23 mouse cellular contexts compared by ENCODE assay signal in genomic region chr6:39847538-39847937, GRCm38 (mm10). TPM values are rescaled to one million over a fixed set of nuclear protein-coding genes. Genes with fewer than 3 reads are reported as not detected.
DNase-seq lines count a peak whose midpoint lies in the region; ATAC-seq and TF ChIP-seq lines count a peak whose summit lies in the region.
"Had no signal": no experiment of that assay in that cellular context is flagged by ENCODE, and none has a peak within 500 bp of the region (broad histone marks: within the 10 kb centered on the region; RNA-seq: fewer than 3 reads in every experiment).

No protein-coding gene starts in this region.

- no peak overlapping the region for H3K27ac ChIP-seq in CH12.LX (ENCODE audit: insufficient read depth, low read depth)
- H3K27ac ChIP-seq in intestine, embryonic 16.5 days (ENCODE audit: low read length), result no peak overlapping the region
- H3K27ac ChIP-seq: embryonic facial prominence, embryonic 10.5 days; embryonic facial prominence, embryonic 12.5 days; forebrain, embryonic 13.5 days; forebrain, embryonic 15.5 days had no signal

- in situ Hi-C loops in CH12.LX (cut with MboI; ENCODE audit: low pct_ligation_motif_present, low pct_unique_long_range_greater_than_20kb, low sequenced_read_pairs), result no loop called here

- 0 out of 2 replicates have a peak, but pooled peaks have one; percentile 16 for TF ChIP-seq EP300 in CH12.LX (IDR thresholded peaks at IDR 0.05; ENCODE audit: low read length)

- H3K79me2 ChIP-seq in CH12.LX (replicated peaks; ENCODE audit: control insufficient read depth, extremely low read depth, insufficient read depth, poor library complexity, severe bottlenecking), result no peaks in the 10 kb centered on the region

- no peak for TF ChIP-seq POLR2A in CH12.LX (IDR thresholded peaks at IDR 0.05; ENCODE audit: low read depth, low read length)

- no peak overlapping the region for H3K9ac ChIP-seq in CH12.LX (ENCODE audit: insufficient read depth, low read depth)
- no peak overlapping the region for H3K9ac ChIP-seq in intestine, embryonic 16.5 days (ENCODE audit: low read depth, low read length)
- H3K9ac ChIP-seq: embryonic facial prominence, embryonic 12.5 days; forebrain, embryonic 13.5 days; forebrain, embryonic 15.5 days; forebrain, postnatal 0 days had no signal

- intact Hi-C loops in gastrocnemius, postnatal 14 days (cut with DNase I; ENCODE audit: low total_unique reads), result no loop called here

- TF ChIP-seq CTCF in CH12.LX (conservative IDR thresholded peaks at IDR 0.05 in 1 of 2, IDR thresholded peaks at IDR 0.05 in 1 of 2; ENCODE audit: low read depth in 2 of 2, low read length in 2 of 2), result no peak

- no peak for DNase-seq in CH12.LX (ENCODE audit: extremely low read depth)
- peak; percentile 23 for DNase-seq in R1 (ENCODE audit: low read depth, low spot score)
- DNase-seq in gastrocnemius, postnatal 14 days, result no peak
- DNase-seq in T-cell, adult 2 months (ENCODE audit: low spot score), result no peak
- DNase-seq: adrenal gland, adult 2 months; adrenal gland, postnatal 10 days; adrenal gland, postnatal 25 days; cerebellum, adult 11 months; cerebellum, adult 18-20 months; cerebellum, adult 8-10 months; cerebellum, adult 9-11 months; cerebellum, postnatal 14 days; cerebellum, postnatal 36 days; forebrain, postnatal 0 days had no signal

- dilution Hi-C loops in CH12.LX (cut with MboI; ENCODE audit: extremely low pct_ligation_motif_present, extremely low pct_unique_long_range_greater_than_20kb, low sequenced_read_pairs), result no loop called here

- H3K4me2 ChIP-seq in CH12.LX (ENCODE audit: insufficient read depth, low read depth, poor library complexity, severe bottlenecking), result no peak overlapping the region
- H3K4me2 ChIP-seq in intestine, embryonic 16.5 days (ENCODE audit: low read depth, low read length), result no peak overlapping the region
- H3K4me2 ChIP-seq: embryonic facial prominence, embryonic 12.5 days; forebrain, embryonic 13.5 days; forebrain, embryonic 15.5 days had no signal

- ATAC-seq in granulocyte monocyte progenitor cell, adult 5-6 weeks (replicated peaks; ENCODE audit: poor library complexity, severe bottlenecking), result peak; percentile 55
- ATAC-seq in intestine, embryonic 16.5 days, result no peak
- ATAC-seq: activated CD4-positive, CD25-positive, alpha-beta regulatory T cell, adult 4 months; forebrain, embryonic 13.5 days; forebrain, embryonic 15.5 days; forebrain, postnatal 0 days; Patski had no signal

- no peaks in the 10 kb centered on the region for H3K36me3 ChIP-seq in CH12.LX (replicated peaks in 1 of 2; ENCODE audit: control insufficient read depth in 1 of 2, insufficient read depth in 1 of 2, low read length in 1 of 2)
- no peaks in the 10 kb centered on the region for H3K36me3 ChIP-seq in intestine, embryonic 16.5 days (ENCODE audit: control insufficient read depth, insufficient read depth, low read length)
- H3K36me3 ChIP-seq: embryonic facial prominence, embryonic 10.5 days; embryonic facial prominence, embryonic 12.5 days; forebrain, embryonic 15.5 days; G1E had no signal

- H3K4me1 ChIP-seq in CH12.LX (ENCODE audit: control insufficient read depth in 1 of 2, insufficient read depth in 2 of 2), result peaks cover 18 to 39% of the 10 kb centered on the region in 2 experiments
- no peaks in the 10 kb centered on the region for H3K4me1 ChIP-seq in intestine, embryonic 16.5 days (ENCODE audit: control insufficient read depth, insufficient read depth, low read length)
- H3K4me1 ChIP-seq: embryonic facial prominence, embryonic 10.5 days; embryonic facial prominence, embryonic 12.5 days; forebrain, embryonic 13.5 days; forebrain, embryonic 15.5 days had no signal

- 80% methylated on average over 2 of the region's 2 CpGs for WGBS in intestine, embryonic 16.5 days

- no peaks in the 10 kb centered on the region for H3K9me3 ChIP-seq in CH12.LX (replicated peaks; ENCODE audit: low read length)
- no peaks in the 10 kb centered on the region for H3K9me3 ChIP-seq in intestine, embryonic 16.5 days (ENCODE audit: control insufficient read depth, low read length)
- H3K9me3 ChIP-seq: embryonic facial prominence, embryonic 10.5 days; embryonic facial prominence, embryonic 12.5 days; forebrain, embryonic 13.5 days; forebrain, embryonic 15.5 days; G1E had no signal

- no peak for TF ChIP-seq RAD21 in CH12.LX (IDR thresholded peaks at IDR 0.05; ENCODE audit: low read depth, low read length)

- H3K4me3 ChIP-seq in CH12.LX (replicated peaks in 1 of 3; ENCODE audit: low read depth in 2 of 3, low read length in 2 of 3, poor library complexity in 1 of 3), result no peak overlapping the region
- no peak overlapping the region for H3K4me3 ChIP-seq in intestine, embryonic 16.5 days (ENCODE audit: low read length)
- H3K4me3 ChIP-seq: embryonic facial prominence, embryonic 10.5 days; embryonic facial prominence, embryonic 12.5 days; forebrain, embryonic 13.5 days; forebrain, embryonic 15.5 days had no signal

- H3K27me3 ChIP-seq in CH12.LX (replicated peaks), result no peaks in the 10 kb centered on the region
- no peaks in the 10 kb centered on the region for H3K27me3 ChIP-seq in intestine, embryonic 16.5 days (replicated peaks; ENCODE audit: control insufficient read depth, insufficient read depth, low read length)
- H3K27me3 ChIP-seq: embryonic facial prominence, embryonic 12.5 days; forebrain, embryonic 15.5 days had no signal

TF ChIP-seq in CH12.LX, 34 proteins besides CTCF, POLR2A, EP300 and RAD21:
- TF ChIP-seq NRF1 (IDR thresholded peaks at IDR 0.05; ENCODE audit: low read depth, low read length) (no peak), ZNF384 (IDR thresholded peaks at IDR 0.05; ENCODE audit: low read depth, low read length) (no peak), MAFK (IDR thresholded peaks at IDR 0.05; ENCODE audit: insufficient replicate concordance, low read length) (no peak), MAX (IDR thresholded peaks at IDR 0.05; ENCODE audit: low read length) (no peak), ETS1 (conservative IDR thresholded peaks at IDR 0.05; ENCODE audit: low read depth, low read length) (no peak), CHD1 (IDR thresholded peaks at IDR 0.05; ENCODE audit: low read depth, low read length) (no peak), JUND (conservative IDR thresholded peaks at IDR 0.05; ENCODE audit: low read depth, low read length) (no peak), NELFE (IDR thresholded peaks at IDR 0.05; ENCODE audit: low read depth, low read length) (no peak), SIN3A (IDR thresholded peaks at IDR 0.05; ENCODE audit: low read length) (no peak), MEF2A (IDR thresholded peaks at IDR 0.05; ENCODE audit: borderline replicate concordance, low read depth, low read length) (no peak), POLR2AphosphoS2 (IDR thresholded peaks at IDR 0.05; ENCODE audit: low read depth, low read length) (no peak), ZMIZ1 (IDR thresholded peaks at IDR 0.05; ENCODE audit: low read depth, low read length) (no peak), SMC3 (IDR thresholded peaks at IDR 0.05; ENCODE audit: low read depth, low read length) (no peak), ZC3H11A (IDR thresholded peaks at IDR 0.05; ENCODE audit: low read depth, low read length) (no peak)

RNA-seq across cellular contexts. Expression of gene Tmem178b, which starts 25.5 kb away (rescaled TPM):
- total RNA-seq in CH12.LX (2012; rRNA removed), result not detected in 2 replicates
- not detected in 2 replicates for total RNA-seq in CH12.LX (2014; rRNA removed)
- polyA plus RNA-seq in CH12.LX (2012; ENCODE audit: insufficient read length, low read depth), result not detected in 2 replicates
- total RNA-seq in granulocyte monocyte progenitor cell, adult 5-6 weeks (2014; fragmentation: Nextera tagmentation), result not detected in 2 replicates
- not detected in 2 replicates for total RNA-seq in granulocyte monocyte progenitor cell, adult 5-6 weeks (2017)
- 1 to 10 TPM; 2.5 TPM for total RNA-seq in gastrocnemius, postnatal 14 days (2021)
- 0.62 and 0.67 TPM in 2 replicates for polyA plus RNA-seq in intestine, embryonic 16.5 days (2015; fragmentation: Nextera tagmentation; extraction: Ambion mirVana)
- polyA plus RNA-seq: activated CD4-positive, CD25-positive, alpha-beta regulatory T cell, adult 4 months; G1E; Patski had no signal

RNA-seq across cellular contexts. Expression of gene Mrps33, which starts 36.8 kb away (rescaled TPM):
- total RNA-seq in CH12.LX (2012; rRNA removed) (138 and 142 TPM in 2 replicates), CH12.LX (2014; rRNA removed) (342 and 346 TPM in 2 replicates)
- 166 and 168 TPM in 2 replicates for polyA plus RNA-seq in CH12.LX (2012; ENCODE audit: insufficient read length, low read depth)
- total RNA-seq in granulocyte monocyte progenitor cell, adult 5-6 weeks (2014; fragmentation: Nextera tagmentation), result 107 and 122 TPM in 2 replicates
- 55.8 and 64.7 TPM in 2 replicates for total RNA-seq in granulocyte monocyte progenitor cell, adult 5-6 weeks (2017)
- 10 to 100 TPM; 54.9 to 65.0 TPM for total RNA-seq in gastrocnemius, postnatal 14 days (2021)
- 145 and 154 TPM in 2 replicates for polyA plus RNA-seq in intestine, embryonic 16.5 days (2015; fragmentation: Nextera tagmentation; extraction: Ambion mirVana)
